Mouse (Mus musculus) ES-E14 (cell line): ENCODE results near the gene Tmem150a. TPM values are rescaled to one million over a fixed set of nuclear protein-coding genes. Genes with fewer than 3 reads are reported as not detected.

Experiments
- DNase-seq: peaks from one replicate; pipeline ENCODE4 v3.0.0-alpha.2; 2013; ENCODE audit warnings: low read depth, low spot score
- H3K27ac ChIP-seq: 2 replicates; pipeline ENCODE4 v1.5.1; 2012; ENCODE audit warnings: low read depth, mild to moderate bottlenecking, low read length, moderate library complexity, mixed read lengths; ENCODE audit not compliant: poor library complexity, insufficient read depth, severe bottlenecking
- H3K36me3 ChIP-seq: 2 replicates; pipeline ENCODE4 v1.6.1; 2012; ENCODE audit warnings: mild to moderate bottlenecking, low read length, moderate library complexity, mixed read lengths; ENCODE audit not compliant: control insufficient read depth, poor library complexity, insufficient read depth, severe bottlenecking
- H3K4me1 ChIP-seq, 2 experiments: fragments of 150-350 bp in 1 of 2; sonication (generic) in 1 of 2; 2 replicates each; pipeline ENCODE4 v1.6.1; 2012; ENCODE audit warnings: low read length in 2 of 2, mild to moderate bottlenecking in 1 of 2, mixed read lengths in 1 of 2; ENCODE audit not compliant: control insufficient read depth in 2 of 2, insufficient read depth in 2 of 2, poor library complexity in 1 of 2
- H3K4me3 ChIP-seq, 2 experiments: fragments of 150-350 bp in 1 of 2; sonication (generic) in 1 of 2; 2 replicates each; pipeline ENCODE4 v1.5.1; 2012; ENCODE audit warnings: low read length in 2 of 2, low read depth in 1 of 2, mild to moderate bottlenecking in 1 of 2, mixed read lengths in 1 of 2; ENCODE audit not compliant: insufficient read depth in 1 of 2, poor library complexity in 1 of 2, severe bottlenecking in 1 of 2
- H3K9ac ChIP-seq: 2 replicates; pipeline ENCODE4 v1.6.1; 2012; ENCODE audit warnings: low read depth, mild to moderate bottlenecking, low read length, mixed read lengths; ENCODE audit not compliant: poor library complexity, insufficient read depth, severe bottlenecking
- H3K9me3 ChIP-seq: fragments of 150-350 bp; sonication (generic); 2 replicates; pipeline ENCODE4 v1.6.1; 2012; ENCODE audit warnings: low read depth, mild to moderate bottlenecking, low read length; ENCODE audit not compliant: control insufficient read depth, insufficient read depth
- CHD2 ChIP-seq: IDR thresholded peaks from 2 replicates; pipeline ENCODE4 v1.6.1; 2014; ENCODE audit warnings: mild to moderate bottlenecking, low read depth, low read length, inconsistent platforms
- HCFC1 ChIP-seq: IDR thresholded peaks from 2 replicates; pipeline ENCODE4 v1.6.1; 2012; ENCODE audit warnings: low read length, inconsistent platforms, borderline replicate concordance; ENCODE audit not compliant: insufficient read depth
- MAFK ChIP-seq: IDR thresholded peaks from 2 replicates; pipeline ENCODE4 v1.6.1; 2014; ENCODE audit warnings: mild to moderate bottlenecking, low read depth, low read length, inconsistent platforms; ENCODE audit not compliant: insufficient read depth
- ZC3H11A ChIP-seq: IDR thresholded peaks from 2 replicates; pipeline ENCODE4 v1.6.1; 2012; ENCODE audit warnings: low read depth, mild to moderate bottlenecking, inconsistent platforms, low read length, borderline replicate concordance
- ZNF384 ChIP-seq: IDR thresholded peaks from 2 replicates; pipeline ENCODE4 v1.6.1; 2012; ENCODE audit warnings: low read depth, low read length, inconsistent platforms
- in situ Hi-C, 2 experiments: fragments of 600-800 bp; cut with MboI; formaldehyde crosslinking; loops; one replicate each; pipeline ENCODE4 v1.15.1; 2025; ENCODE audit warnings: low sequenced_read_pairs in 2 of 2, inconsistent platforms in 1 of 2; ENCODE audit not compliant: unreplicated experiment in 2 of 2
- total RNA-seq: library from RNA; depleted of rRNA; stranded (reverse); fragments of 300-350 nt; gene quantifications from 2 replicates; pipeline ENCODE4 v1.2.3, GENCODE M21; 2012

Tmem150a gene
- total RNA-seq, 1 experiment, result 26.1 TPM

GRCm38 (mm10) chr6:72354025-72354424, 1.2 kb upstream of the Tmem150a start:
- H3K4me3 ChIP-seq, result no peak overlapping the region
- in situ Hi-C loops, result no loop called here
- no peak overlapping the region for H3K9ac ChIP-seq
- peaks cover 10% of the 10 kb centered on the region for H3K36me3 ChIP-seq
- H3K4me1 ChIP-seq, result no peaks in the 10 kb centered on the region; a peak in 1 of 4 replicates
- H3K27ac ChIP-seq, result no peak overlapping the region
- H3K9me3 ChIP-seq, result no peaks in the 10 kb centered on the region
- TF ChIP-seq ZC3H11A, result no peak
- TF ChIP-seq HCFC1, result no peak
- no peak for TF ChIP-seq CHD2
- no peak for TF ChIP-seq MAFK
- TF ChIP-seq ZNF384, result no peak
- DNase-seq, result no peak

GRCm38 (mm10) chr6:72356001-72356532, 820 bp downstream of the Tmem150a start:
- Histone ChIP-seq H3K4me1 (peaks cover 0 to 2% of the 10 kb centered on the region in 2 experiments; a peak in 2 of 4 replicates), H3K4me3 (peak overlapping the region; percentile 68 to 86), H3K9ac (peak overlapping the region; percentile 74; the same call in 1 of the 2 replicates), H3K27ac (no peak overlapping the region), H3K36me3 (peaks cover 14% of the 10 kb centered on the region), H3K9me3 (no peaks in the 10 kb centered on the region)
- TF ChIP-seq MAFK (no peak), HCFC1 (no peak), ZC3H11A (no peak), ZNF384 (no peak), CHD2 (no peak)
- DNase-seq, result no peak
- in situ Hi-C loops, result no loop called here

DNA sequence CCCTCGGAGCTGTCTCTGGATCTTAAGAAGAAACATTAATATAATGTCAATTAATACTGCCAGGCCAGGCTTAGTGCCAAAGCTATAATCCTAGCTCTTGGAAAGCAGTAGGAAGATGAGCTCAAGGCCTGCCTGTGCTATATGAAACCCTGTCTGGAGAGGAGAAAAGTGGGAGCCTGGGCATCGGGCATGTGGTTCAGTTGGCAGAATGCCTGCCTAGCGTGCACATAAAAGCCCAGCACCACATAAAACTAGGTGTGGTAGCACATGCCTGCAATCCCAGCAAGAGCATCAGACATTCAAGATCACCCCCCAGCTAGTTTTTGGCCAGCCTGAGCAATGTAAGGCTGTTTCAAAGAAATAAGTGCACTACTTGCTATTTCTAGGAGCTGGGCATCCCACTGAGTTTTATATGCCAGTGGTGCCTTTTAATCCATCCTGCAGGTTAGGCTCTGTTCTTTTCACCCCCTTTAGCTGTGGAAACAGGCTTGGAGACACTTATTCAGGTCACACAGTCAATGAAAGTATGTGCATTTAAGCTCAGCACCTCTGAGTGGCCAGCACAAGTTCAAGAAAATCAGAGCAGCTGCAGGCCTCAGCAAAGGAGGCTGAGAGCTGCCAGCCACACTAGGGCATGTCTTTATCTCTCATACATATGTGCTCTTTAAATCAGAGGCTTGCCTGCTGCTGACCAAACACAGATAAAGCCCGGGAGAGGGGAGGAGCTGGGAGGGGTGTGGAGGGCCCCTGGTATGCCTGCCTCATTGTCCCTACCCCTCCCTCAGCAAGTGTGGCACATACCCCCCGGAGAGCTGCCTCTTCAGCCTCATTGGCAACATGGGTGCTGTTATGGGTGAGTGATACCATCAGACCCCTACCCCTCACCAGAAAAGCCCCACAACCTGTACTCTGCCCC, 2.2 kb downstream of the Tmem150a start:
- DNase-seq, result no peak
- Histone ChIP-seq H3K36me3 (peaks cover 14% of the 10 kb centered on the region), H3K4me3 (no peak overlapping the region), H3K9ac (no peak overlapping the region), H3K4me1 (peaks cover 0 to 2% of the 10 kb centered on the region in 2 experiments; a peak in 2 of 4 replicates), H3K27ac (no peak overlapping the region), H3K9me3 (no peaks in the 10 kb centered on the region)
- in situ Hi-C loops, result no loop called here
- no peak for TF ChIP-seq ZNF384
- TF ChIP-seq ZC3H11A, result no peak
- no peak for TF ChIP-seq MAFK
- TF ChIP-seq HCFC1, result no peak
- TF ChIP-seq CHD2, result no peak

GRCm38 (mm10) chr6:72358086-72358764, 3.0 kb downstream of the Tmem150a start:
- peaks cover 14% of the 10 kb centered on the region for H3K36me3 ChIP-seq
- TF ChIP-seq MAFK, result no peak
- no peak for TF ChIP-seq ZNF384
- no peak for TF ChIP-seq ZC3H11A
- no peak for TF ChIP-seq CHD2
- TF ChIP-seq HCFC1, result no peak
- H3K4me3 ChIP-seq, result no peak overlapping the region
- H3K27ac ChIP-seq, result no peak overlapping the region
- H3K4me1 ChIP-seq, result peaks cover 0 to 2% of the 10 kb centered on the region in 2 experiments; a peak in 2 of 4 replicates
- no peaks in the 10 kb centered on the region for H3K9me3 ChIP-seq
- in situ Hi-C loops, result no loop called here
- H3K9ac ChIP-seq, result no peak overlapping the region
- DNase-seq, result no peak
